Mouse (Mus musculus): ENCODE measurements around the gene Traf3ip3.

GRCm38 (mm10) chr1:193242863-193243262, 41.4 kb upstream of the Traf3ip3 start:
- TF ChIP-seq CTCF (IDR thresholded peaks at IDR 0.05; ENCODE audit: borderline replicate concordance, control insufficient read depth, extremely low read depth, insufficient read depth, low read length, poor library complexity) (no peak), POLR2A (IDR thresholded peaks at IDR 0.05; ENCODE audit: control insufficient read depth, extremely low read depth, insufficient read depth, low read length, poor library complexity) (no peak)
